Mouse (Mus musculus) heart, adult 2 months (tissue): ENCODE data around the gene Otor.

ENCODE experiments used
- CTCF ChIP-seq: fragments of 200-600 bp; IDR thresholded peaks from 2 replicates; pipeline ENCODE4 v1.8.1; 2022; ENCODE audit warnings: antibody characterized with exemption, mild to moderate bottlenecking, moderate library complexity
- POLR2A ChIP-seq: fragments of 200-500 bp; IDR thresholded peaks from 2 replicates; pipeline ENCODE4 v1.6.1; 2011; ENCODE audit warnings: mild to moderate bottlenecking, low read depth, low read length, control low read depth; ENCODE audit not compliant: insufficient read depth

- TF ChIP-seq CTCF (peak; percentile 74), POLR2A (no peak)
Observed at GRCm38 (mm10) chr2:143093726-143094125, 15.5 kb downstream of the Otor start.
